Mouse (Mus musculus) embryo, embryonic 10 days (tissue): ENCODE measurements at regions not wholly inside any gene's neighbourhood (a gene's known extent, or its start where the extent isn't known, plus 50 kb on each side); places are given as distances from the start of the nearest gene placed in this dataset.

Experiments
- DNase-seq: peaks from one replicate; pipeline ENCODE4 v3.0.0-alpha.2; 2015; ENCODE audit warnings: low spot score

- no peak for DNase-seq
Observed at GRCm38 (mm10) chr4:64599222-64599621, 524.8 kb upstream of the Pappa start.

DNA sequence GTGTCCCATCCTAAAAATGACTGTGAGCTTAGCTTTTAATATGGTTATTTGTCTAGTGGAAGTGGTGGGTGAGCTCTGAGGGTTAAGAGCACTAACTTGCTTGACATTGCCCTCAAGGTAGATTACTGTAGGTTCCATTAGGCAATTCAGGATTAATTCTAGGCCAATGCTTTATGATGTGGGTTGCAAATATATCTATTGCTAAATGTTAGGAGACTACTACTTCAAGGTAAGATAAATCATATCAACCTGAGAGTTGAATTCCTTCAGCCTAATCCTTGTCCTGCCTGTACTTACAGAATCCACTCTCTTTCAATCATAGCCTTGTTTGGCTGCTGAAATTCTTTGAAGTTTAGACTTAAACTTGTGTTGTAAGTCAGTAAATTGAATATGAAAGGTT, 501.2 kb upstream of the Pappa start:
- DNase-seq = no peak

GRCm38 (mm10) chr4:64632189-64632588, 491.8 kb upstream of the Pappa start:
- DNase-seq = no peak

DNA sequence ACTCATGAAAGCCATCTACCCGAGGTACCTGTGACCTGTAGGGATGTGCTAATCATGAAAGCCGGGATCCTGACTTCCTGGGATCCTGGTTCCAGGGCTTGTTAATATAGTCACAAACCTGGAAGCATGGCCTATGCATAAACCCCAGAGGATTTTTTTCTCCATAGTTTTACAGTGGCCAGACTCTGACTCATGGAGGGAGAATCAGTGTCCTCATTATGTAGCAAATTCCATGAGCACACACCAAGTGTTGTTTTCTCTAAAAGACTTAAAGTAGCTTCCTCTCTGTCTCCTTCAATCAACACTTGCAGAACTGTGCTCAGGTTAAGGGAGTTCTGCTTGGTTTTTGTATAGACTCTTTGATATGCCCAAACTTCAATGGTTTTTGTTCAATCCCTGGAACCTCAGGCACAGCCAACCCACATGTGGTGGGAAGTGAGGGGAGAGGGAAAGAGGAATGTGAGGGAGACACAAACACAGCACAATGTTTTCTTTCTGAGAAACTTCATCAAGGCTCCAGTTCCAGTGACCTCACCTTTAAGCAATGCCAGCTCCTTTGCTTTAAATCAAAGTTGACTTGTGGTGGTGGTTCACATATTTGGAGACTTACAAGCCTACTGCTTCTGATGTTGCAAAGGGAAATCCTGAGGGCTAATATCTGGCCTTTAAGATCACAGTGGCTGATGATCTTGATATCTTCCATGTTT, 488.6 kb upstream of the Pappa start:
- peak; percentile 13 for DNase-seq

GRCm38 (mm10) chr4:64640056-64640455, 483.9 kb upstream of the Pappa start:
- DNase-seq = no peak

- DNase-seq = no peak
Observed at GRCm38 (mm10) chr4:64640976-64641375, 483.0 kb upstream of the Pappa start.

DNA sequence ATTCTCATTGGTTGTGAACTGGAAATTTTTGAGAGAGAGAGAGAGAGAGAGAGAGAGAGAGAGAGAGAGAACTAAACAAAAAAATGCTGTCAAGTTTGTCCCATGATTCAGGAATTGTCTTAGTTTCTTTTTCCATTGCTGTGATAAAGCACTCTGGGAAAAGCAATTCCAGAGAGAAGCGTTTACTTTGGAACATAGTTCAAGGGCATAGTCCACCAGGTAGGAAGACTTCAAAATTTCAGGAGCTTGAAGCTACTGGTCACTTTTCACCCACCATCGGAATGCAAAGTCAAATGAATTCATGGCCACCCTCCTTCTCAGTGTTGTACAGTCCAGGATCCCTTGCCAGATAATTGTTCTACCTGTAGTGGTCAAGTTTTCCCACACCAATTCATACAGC, 478.8 kb upstream of the Pappa start:
- DNase-seq = no peak

DNA sequence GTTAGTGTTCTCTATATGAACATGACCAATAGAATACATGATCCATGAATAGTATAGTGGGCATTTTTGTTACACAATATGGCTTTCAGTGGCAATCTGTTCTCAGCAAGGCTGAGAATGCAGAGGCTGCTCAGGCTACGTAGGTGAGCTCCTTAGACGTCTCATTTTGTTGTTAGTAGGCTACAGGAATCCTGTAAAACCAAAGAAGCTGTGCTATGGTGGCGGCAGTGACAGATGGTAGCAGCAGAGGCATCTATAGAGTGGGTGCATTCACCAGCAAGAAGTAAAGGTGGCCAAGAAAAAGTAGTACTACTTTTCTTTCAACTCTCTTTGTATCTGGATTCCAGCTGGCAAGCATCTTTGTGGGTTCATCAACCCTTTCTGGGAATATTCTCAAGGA, 469.8 kb upstream of the Pappa start:
- DNase-seq = no peak

- no peak for DNase-seq
Observed at GRCm38 (mm10) chr4:64655534-64655933, 468.4 kb upstream of the Pappa start.

DNA sequence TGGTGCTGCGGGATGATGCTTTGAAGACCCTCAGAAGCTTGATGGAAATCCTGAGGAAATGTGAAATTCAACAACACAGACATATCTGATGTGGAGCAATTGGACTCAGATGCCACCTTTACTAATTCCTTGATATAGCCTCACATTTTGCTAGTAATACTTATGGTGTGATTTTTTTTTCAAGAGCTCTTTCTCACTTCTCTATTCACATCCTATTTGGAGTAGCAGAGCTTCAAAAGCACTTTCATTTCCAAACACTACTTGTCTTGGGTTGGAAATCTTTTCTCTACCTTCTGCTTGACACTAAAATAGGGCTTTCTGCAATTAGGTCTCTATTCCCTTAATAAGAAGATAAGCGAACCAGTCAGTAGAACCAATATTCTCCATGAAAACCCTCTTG, 460.3 kb upstream of the Pappa start:
- no peak for DNase-seq

GRCm38 (mm10) chr4:64667998-64668397, 456.0 kb upstream of the Pappa start:
- DNase-seq = no peak

GRCm38 (mm10) chr4:64669722-64670121, 454.3 kb upstream of the Pappa start:
- DNase-seq = no peak

GRCm38 (mm10) chr4:64676438-64676837, 447.5 kb upstream of the Pappa start:
- DNase-seq = no peak

- DNase-seq = no peak
Observed at GRCm38 (mm10) chr4:64676881-64677280, 447.1 kb upstream of the Pappa start.

- no peak for DNase-seq
Observed at GRCm38 (mm10) chr4:64684654-64685053, 439.3 kb upstream of the Pappa start.

DNA sequence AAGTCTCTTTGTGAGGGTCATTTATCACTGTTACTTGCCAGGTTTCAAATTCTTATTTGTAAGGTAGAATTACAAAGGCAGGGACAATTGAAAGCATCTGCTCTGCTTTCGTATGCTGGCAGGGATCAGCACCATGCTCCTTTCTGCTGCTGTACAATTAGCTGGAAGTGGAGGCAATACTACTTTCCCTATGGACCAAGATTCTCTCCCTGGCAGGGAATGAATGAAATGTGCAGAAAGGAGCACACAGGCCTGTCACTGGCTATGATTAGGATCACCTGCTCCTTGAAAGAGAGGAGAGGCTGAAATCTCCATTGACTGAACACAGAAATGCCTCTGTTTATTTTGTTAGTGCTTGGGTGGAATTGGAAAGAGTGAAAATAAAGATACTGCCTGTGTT, 427.8 kb upstream of the Pappa start:
- DNase-seq = peak; percentile 50

- DNase-seq = peak; percentile 19
Observed at GRCm38 (mm10) chr4:64723296-64723695, 400.7 kb upstream of the Pappa start.

DNA sequence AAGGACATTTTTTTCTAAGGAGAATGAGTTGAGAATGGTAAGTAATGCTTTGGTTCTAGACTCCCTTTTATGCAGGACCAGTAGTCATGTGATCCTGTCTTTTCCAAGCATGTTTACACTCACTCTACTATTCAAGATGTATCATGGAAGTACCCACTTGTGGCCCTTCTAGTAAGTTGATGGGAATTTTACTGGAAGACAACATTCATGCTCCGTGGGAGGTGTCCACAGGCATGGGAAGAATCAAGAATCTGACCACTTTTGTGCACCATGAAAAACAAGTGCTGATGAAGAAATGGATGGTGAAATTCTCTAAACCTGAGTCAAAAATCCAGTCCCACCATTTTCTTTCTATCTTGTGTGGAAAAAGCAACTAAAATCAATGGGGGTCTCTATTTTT, 399.1 kb upstream of the Pappa start:
- no peak for DNase-seq

- DNase-seq = no peak
Observed at GRCm38 (mm10) chr4:64755986-64756385, 368.0 kb upstream of the Pappa start.

DNA sequence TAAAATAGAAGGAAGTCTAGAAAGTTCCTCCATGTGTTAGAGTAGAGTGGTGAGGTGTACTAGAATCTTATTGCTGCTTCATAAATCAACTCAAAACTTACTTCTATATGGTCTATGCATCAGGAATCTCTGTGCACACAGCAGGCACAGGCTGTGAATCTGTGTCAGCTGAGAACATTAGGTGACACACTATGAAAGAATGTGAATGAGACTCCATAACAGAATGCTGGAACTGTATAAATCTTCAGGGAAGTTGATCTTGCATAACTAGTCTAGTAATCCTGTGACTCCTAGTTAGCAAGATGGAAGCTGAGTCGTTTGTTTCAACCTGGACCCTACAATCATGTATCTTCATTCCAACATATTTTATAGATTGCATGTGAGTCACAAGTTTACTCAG, 355.4 kb upstream of the Pappa start:
- no peak for DNase-seq

- no peak for DNase-seq
Observed at GRCm38 (mm10) chr4:64803886-64804285, 320.1 kb upstream of the Pappa start.

DNA sequence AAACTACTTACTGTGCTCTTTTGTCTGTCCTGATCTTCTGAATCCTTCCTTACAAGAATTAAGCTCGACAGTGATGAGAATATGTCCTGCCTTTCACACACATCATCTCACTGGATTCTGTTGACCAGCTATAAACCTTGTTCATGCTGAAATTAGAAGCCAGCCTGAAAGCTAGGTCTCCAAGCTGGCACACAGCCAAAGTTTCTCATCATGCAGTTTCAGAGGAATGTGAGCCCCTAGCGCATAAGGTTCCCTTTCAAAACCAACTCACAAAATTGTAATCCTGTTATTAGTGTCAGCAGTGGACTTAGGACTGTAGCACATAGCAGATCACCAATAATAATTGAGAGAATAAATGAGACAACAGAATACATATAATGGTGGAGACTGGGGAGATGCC, 319.0 kb upstream of the Pappa start:
- DNase-seq = no peak

- DNase-seq = peak; percentile 8
Observed at GRCm38 (mm10) chr4:64807148-64807547, 316.8 kb upstream of the Pappa start.

DNA sequence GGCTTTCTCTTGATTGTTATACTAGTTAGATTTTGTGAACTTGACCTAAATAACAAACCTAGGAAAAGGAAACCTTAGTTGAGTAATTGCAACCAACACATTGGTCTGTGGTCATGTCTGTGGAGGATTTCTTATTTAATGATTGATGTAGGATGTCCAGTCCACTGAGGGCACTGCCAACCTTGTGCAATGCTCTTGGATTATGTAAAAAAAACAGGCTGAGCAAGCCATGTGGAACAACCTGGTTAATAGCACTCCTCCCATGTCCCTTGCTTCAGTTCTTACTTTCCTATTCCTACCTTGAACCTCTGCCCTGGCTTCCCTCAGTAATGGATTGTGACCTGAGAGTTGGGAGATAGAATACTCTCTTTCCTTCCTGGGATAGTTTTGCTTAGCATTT, 312.0 kb upstream of the Pappa start:
- no peak for DNase-seq

GRCm38 (mm10) chr4:64812812-64813211, 311.2 kb upstream of the Pappa start:
- DNase-seq = no peak
